Mouse (Mus musculus) spleen, adult 10 weeks (tissue): Measurements from ENCODE around the gene Coq4. TPM values are rescaled to one million over a fixed set of nuclear protein-coding genes. Genes with fewer than 3 reads are reported as not detected.

Experiments
- polyA plus RNA-seq: library from polyadenylated mRNA; stranded (reverse); fragments of 350-450 nt; fragmentation: Illumina TruSeq; extraction: RNeasy Lipid Tissue Mini Kit (QIAGEN cat#74804); gene quantifications from one replicate; pipeline ENCODE4 v1.2.3, GENCODE M21; 2015; ENCODE audit warnings: low replicate concordance; ENCODE audit not compliant: insufficient read depth

Gene Coq4
- 7.4 TPM for polyA plus RNA-seq

GRCm38 (mm10) chr2:29787104-29787917 is at the start of gene Coq4:
TSS of gene Coq4 (plus strand) at chr2:29787493.

GRCm38 (mm10) chr2:29751497-29751896 is 35.8 kb upstream of the Coq4 start, which contains the start of gene Gm13420:
TSS of gene Gm13420 (minus strand) at chr2:29751685.

DNA sequence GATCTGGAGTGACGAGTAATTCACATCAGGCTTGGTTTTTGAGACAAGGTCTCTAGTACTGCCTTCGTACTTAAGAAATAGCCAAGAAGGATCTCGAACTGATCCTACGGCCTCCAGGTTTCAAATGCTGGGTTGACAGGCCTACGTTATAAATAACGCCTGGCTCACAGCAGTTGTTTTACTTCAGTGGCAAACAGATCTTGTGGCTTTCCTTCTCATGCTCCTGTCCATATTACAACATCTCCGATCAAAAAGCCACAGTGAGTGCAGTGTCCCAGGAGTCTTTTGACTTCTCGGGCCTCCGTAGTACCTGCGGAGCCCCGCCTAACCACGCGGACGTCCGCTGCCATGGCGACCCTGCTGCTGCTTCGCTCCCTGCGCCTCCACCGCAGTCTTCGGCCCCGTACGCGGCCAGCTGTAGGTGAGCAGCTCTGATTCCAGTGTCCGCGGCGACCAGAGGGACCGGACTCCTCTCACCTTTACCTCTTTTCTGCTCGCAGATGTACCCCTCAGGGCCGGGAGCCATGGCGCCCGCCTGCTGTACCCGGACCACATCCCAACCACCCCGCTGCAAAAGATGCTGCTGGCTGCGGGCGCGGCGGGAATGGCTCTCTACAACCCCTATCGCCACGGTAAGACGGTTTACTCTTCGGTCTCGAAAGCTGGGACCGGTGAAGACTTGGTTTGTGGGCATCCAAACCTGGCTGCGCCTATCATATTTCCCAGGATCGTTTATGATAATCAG is 816 bp downstream of the Coq4 start, which contains the start of gene Trub2:
TSS of gene Trub2 (minus strand) at position 566 of the 745 bp plus-strand sequence.

GRCm38 (mm10) chr2:29802075-29802826 is 15.0 kb downstream of the Coq4 start, which contains the start of gene Slc27a4:
TSS of gene Slc27a4 (plus strand) at chr2:29802634.

GRCm38 (mm10) chr2:29820025-29820817 is 32.9 kb downstream of the Coq4 start, which contains the start of gene Urm1:
TSS of gene Urm1 (plus strand) at chr2:29820075.

Other genes with a start within 250 kb of the Coq4 start
- gene Rapgef1, start 167.8 kb upstream of the Coq4 start, polyA plus RNA-seq = 61.6 TPM
- gene Gm13420, start 35.8 kb upstream of the Coq4 start, polyA plus RNA-seq = not detected
- gene Gm13547, start 28.2 kb upstream of the Coq4 start, polyA plus RNA-seq = not detected
- gene Trub2, start 1.0 kb downstream of the Coq4 start, polyA plus RNA-seq = 15.3 TPM
- 5.0 TPM for gene Slc27a4, start 15.1 kb downstream of the Coq4 start, polyA plus RNA-seq
- gene Urm1, start 32.6 kb downstream of the Coq4 start, polyA plus RNA-seq = 21.8 TPM
- gene Cercam, start 81.7 kb downstream of the Coq4 start, polyA plus RNA-seq = 1.9 TPM
- 49.3 TPM for gene Odf2, start 101.7 kb downstream of the Coq4 start, polyA plus RNA-seq
- 47.2 TPM for gene Gle1, start 147.9 kb downstream of the Coq4 start, polyA plus RNA-seq
- 111 TPM for gene Sptan1, start 178.1 kb downstream of the Coq4 start, polyA plus RNA-seq